Comparison of ENCODE assay signal across 21 mouse cellular contexts in the genomic region with DNA sequence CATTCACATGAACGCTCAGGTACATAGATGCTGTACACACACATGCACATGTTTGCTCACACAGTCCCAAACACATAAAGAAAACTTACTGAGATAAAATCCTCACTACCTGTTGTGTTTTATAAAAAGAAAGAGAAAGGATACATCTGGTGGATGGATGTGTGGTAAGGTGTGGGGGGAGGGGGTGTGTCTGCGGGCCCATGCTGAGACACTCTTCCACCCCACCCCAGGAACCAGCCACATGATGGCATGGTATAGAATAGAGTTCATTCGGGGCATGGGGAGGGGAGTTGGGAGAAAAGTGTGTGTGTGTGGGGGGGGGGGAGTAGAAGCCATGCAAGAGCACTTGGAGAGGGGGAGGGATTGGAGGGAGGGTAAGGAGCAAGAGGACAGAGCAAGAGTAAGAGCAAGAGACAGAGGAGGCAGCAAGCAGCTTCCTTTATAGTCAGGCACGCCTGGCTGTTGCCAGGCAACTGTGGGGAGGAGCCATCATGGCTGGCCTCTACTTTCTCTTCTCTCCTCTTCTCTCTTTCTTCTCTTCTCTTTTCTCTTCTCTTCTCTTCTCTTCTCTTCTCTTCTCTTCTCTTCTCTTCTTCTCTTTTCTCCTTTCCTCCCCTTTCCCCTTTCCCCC. TPM values are rescaled to one million over a fixed set of nuclear protein-coding genes. Genes with fewer than 3 reads are reported as not detected.
DNase-seq lines count a peak whose midpoint lies in the region; ATAC-seq and TF ChIP-seq lines count a peak whose summit lies in the region.
"Had no signal": no experiment of that assay in that cellular context is flagged by ENCODE, and none has a peak within 500 bp of the region (broad histone marks: within the 10 kb centered on the region; RNA-seq: fewer than 3 reads in every experiment).

No protein-coding gene starts in this region.

- H3K36me3 ChIP-seq in forebrain, embryonic 11.5 days (ENCODE audit: control insufficient read depth, insufficient read depth, low read length), result no peaks in the 10 kb centered on the region
- H3K36me3 ChIP-seq in forebrain, embryonic 15.5 days, result no peaks in the 10 kb centered on the region
- no peaks in the 10 kb centered on the region for H3K36me3 ChIP-seq in neural tube, embryonic 14.5 days (ENCODE audit: control insufficient read depth, insufficient read depth, low read length)
- no peaks in the 10 kb centered on the region for H3K36me3 ChIP-seq in neural tube, embryonic 15.5 days
- no peaks in the 10 kb centered on the region for H3K36me3 ChIP-seq in midbrain, embryonic 13.5 days
- H3K36me3 ChIP-seq: hindbrain, embryonic 13.5 days; limb, embryonic 15.5 days had no signal

- no peaks in the 10 kb centered on the region for H3K27me3 ChIP-seq in forebrain, embryonic 11.5 days (ENCODE audit: control insufficient read depth, insufficient read depth, low read length)
- H3K27me3 ChIP-seq in forebrain, embryonic 15.5 days, result no peaks in the 10 kb centered on the region
- H3K27me3 ChIP-seq in neural tube, embryonic 14.5 days (ENCODE audit: control insufficient read depth, insufficient read depth, low read length), result no peaks in the 10 kb centered on the region
- H3K27me3 ChIP-seq in neural tube, embryonic 15.5 days (replicated peaks), result no peaks in the 10 kb centered on the region
- H3K27me3 ChIP-seq in midbrain, embryonic 13.5 days, result no peaks in the 10 kb centered on the region
- H3K27me3 ChIP-seq: hindbrain, embryonic 13.5 days; limb, embryonic 15.5 days had no signal

- WGBS in forebrain, embryonic 11.5 days, result 63% methylated on average over 4 of the region's 4 CpGs
- 59% methylated on average over 4 of the region's 4 CpGs for WGBS in forebrain, embryonic 15.5 days
- 59% methylated on average over 4 of the region's 4 CpGs for WGBS in neural tube, embryonic 14.5 days
- WGBS in neural tube, embryonic 15.5 days, result 56% methylated on average over 4 of the region's 4 CpGs
- WGBS in midbrain, embryonic 13.5 days, result 59% methylated on average over 4 of the region's 4 CpGs

- no peak overlapping the region for H3K27ac ChIP-seq in forebrain, embryonic 11.5 days (ENCODE audit: low read depth, low read length)
- no peak overlapping the region for H3K27ac ChIP-seq in forebrain, embryonic 15.5 days (replicated peaks)
- H3K27ac ChIP-seq in neural tube, embryonic 14.5 days (ENCODE audit: low read depth, low read length), result no peak overlapping the region
- no peak overlapping the region for H3K27ac ChIP-seq in neural tube, embryonic 15.5 days (replicated peaks)
- no peak overlapping the region for H3K27ac ChIP-seq in midbrain, embryonic 13.5 days
- H3K27ac ChIP-seq: hindbrain, embryonic 13.5 days; limb, embryonic 15.5 days; macrophage had no signal

- H3K4me3 ChIP-seq in forebrain, embryonic 11.5 days (ENCODE audit: low read depth, low read length), result no peak overlapping the region
- H3K4me3 ChIP-seq in forebrain, embryonic 15.5 days, result no peak overlapping the region
- H3K4me3 ChIP-seq in neural tube, embryonic 14.5 days (ENCODE audit: low read depth, low read length), result no peak overlapping the region
- no peak overlapping the region for H3K4me3 ChIP-seq in neural tube, embryonic 15.5 days (replicated peaks)
- no peak overlapping the region for H3K4me3 ChIP-seq in midbrain, embryonic 13.5 days (replicated peaks)
- H3K4me3 ChIP-seq: hindbrain, embryonic 13.5 days; limb, embryonic 15.5 days; myocyte had no signal

- no peaks in the 10 kb centered on the region for H3K9me3 ChIP-seq in forebrain, embryonic 11.5 days (ENCODE audit: control insufficient read depth, low read length)
- H3K9me3 ChIP-seq in forebrain, embryonic 15.5 days, result no peaks in the 10 kb centered on the region
- no peaks in the 10 kb centered on the region for H3K9me3 ChIP-seq in neural tube, embryonic 14.5 days (ENCODE audit: control insufficient read depth, low read length)
- H3K9me3 ChIP-seq in neural tube, embryonic 15.5 days (replicated peaks), result no peaks in the 10 kb centered on the region
- no peaks in the 10 kb centered on the region for H3K9me3 ChIP-seq in midbrain, embryonic 13.5 days
- H3K9me3 ChIP-seq: hindbrain, embryonic 13.5 days; limb, embryonic 15.5 days had no signal

- no peak overlapping the region for H3K9ac ChIP-seq in forebrain, embryonic 11.5 days (ENCODE audit: low read length)
- H3K9ac ChIP-seq in forebrain, embryonic 15.5 days (replicated peaks), result no peak overlapping the region
- no peak overlapping the region for H3K9ac ChIP-seq in neural tube, embryonic 14.5 days (replicated peaks; ENCODE audit: low read depth, low read length)
- H3K9ac ChIP-seq in neural tube, embryonic 15.5 days (replicated peaks), result no peak overlapping the region
- no peak overlapping the region for H3K9ac ChIP-seq in midbrain, embryonic 13.5 days (replicated peaks)
- H3K9ac ChIP-seq: hindbrain, embryonic 13.5 days; limb, embryonic 15.5 days had no signal

- no peak for TF ChIP-seq POLR2A in brain, embryonic 14.5 days (IDR thresholded peaks at IDR 0.05; ENCODE audit: borderline replicate concordance, extremely low read depth, insufficient read depth, insufficient read length, poor library complexity, severe bottlenecking)

- ATAC-seq in forebrain, embryonic 11.5 days (replicated peaks; ENCODE audit: low FRiP score), result peak; percentile 51; the same call in 1 of the 2 replicates
- ATAC-seq in forebrain, embryonic 15.5 days (replicated peaks), result no peak
- ATAC-seq in neural tube, embryonic 14.5 days (ENCODE audit: low read depth), result peak; percentile 24; the same call in 1 of the 2 replicates
- no peak for ATAC-seq in neural tube, embryonic 15.5 days (ENCODE audit: low FRiP score)
- ATAC-seq in midbrain, embryonic 13.5 days, result 0 out of 2 replicates have a peak, but pooled peaks have one; percentile 24
- ATAC-seq: activated CD4-positive, CD25-positive, alpha-beta regulatory T cell, adult 4 months; intestine, postnatal 0 days had no signal

- H3K4me2 ChIP-seq in forebrain, embryonic 11.5 days (ENCODE audit: low read depth, low read length, severe bottlenecking), result no peak overlapping the region
- H3K4me2 ChIP-seq in forebrain, embryonic 15.5 days (replicated peaks), result no peak overlapping the region
- no peak overlapping the region for H3K4me2 ChIP-seq in neural tube, embryonic 14.5 days (ENCODE audit: low read depth, low read length)
- no peak overlapping the region for H3K4me2 ChIP-seq in neural tube, embryonic 15.5 days
- no peak overlapping the region for H3K4me2 ChIP-seq in midbrain, embryonic 13.5 days (replicated peaks)
- H3K4me2 ChIP-seq: hindbrain, embryonic 13.5 days; limb, embryonic 15.5 days had no signal

- no peak for TF ChIP-seq CTCF in brain, embryonic 14.5 days (IDR thresholded peaks at IDR 0.05; ENCODE audit: borderline replicate concordance, extremely low read depth, insufficient read depth, insufficient read length)

- no peak for DNase-seq in forebrain, embryonic 11.5 days (ENCODE audit: low spot score)
- peak; percentile 18 for DNase-seq in brain, embryonic 14.5 days (ENCODE audit: low read depth)
- DNase-seq in layer of hippocampus, postnatal 14 days (ENCODE audit: low spot score in 2 of 2), result no peak
- DNase-seq in cerebellum, adult 11 months, result no peak
- DNase-seq: cerebellum, adult 11-12 months; heart, adult 18-20 months; kidney, postnatal 10 days; lung, adult 18-20 months had no signal

- no peaks in the 10 kb centered on the region for H3K4me1 ChIP-seq in forebrain, embryonic 11.5 days (replicated peaks; ENCODE audit: control insufficient read depth, insufficient read depth, low read length)
- no peaks in the 10 kb centered on the region for H3K4me1 ChIP-seq in forebrain, embryonic 15.5 days
- no peaks in the 10 kb centered on the region for H3K4me1 ChIP-seq in neural tube, embryonic 14.5 days (ENCODE audit: control insufficient read depth, insufficient read depth, low read length)
- H3K4me1 ChIP-seq in neural tube, embryonic 15.5 days, result no peaks in the 10 kb centered on the region
- no peaks in the 10 kb centered on the region for H3K4me1 ChIP-seq in midbrain, embryonic 13.5 days (replicated peaks)
- H3K4me1 ChIP-seq: hindbrain, embryonic 13.5 days; limb, embryonic 15.5 days had no signal

RNA-seq across cellular contexts. Expression of gene Mttp, which starts 17.9 kb away (rescaled TPM):
- 11.4 and 12.5 TPM in 2 replicates for polyA plus RNA-seq in forebrain, embryonic 11.5 days (2014; fragmentation: Nextera tagmentation; extraction: Ambion mirVana)
- 8.6 and 8.7 TPM in 2 replicates for polyA plus RNA-seq in forebrain, embryonic 15.5 days (2015; fragmentation: Nextera tagmentation; extraction: Ambion mirVana)
- 8.6 and 9.0 TPM in 2 replicates for polyA plus RNA-seq in neural tube, embryonic 14.5 days (2014; fragmentation: Nextera tagmentation; extraction: Ambion mirVana)
- 8.5 and 9.4 TPM in 2 replicates for polyA plus RNA-seq in neural tube, embryonic 15.5 days (2015; fragmentation: Nextera tagmentation; extraction: Ambion mirVana)
- 4.7 and 4.9 TPM in 2 replicates for polyA plus RNA-seq in brain, embryonic 14.5 days (2012; rRNA removed)
- 10.3 and 11.9 TPM in 2 replicates for polyA plus RNA-seq in midbrain, embryonic 13.5 days (2015; fragmentation: Nextera tagmentation; extraction: Ambion mirVana)
- 1 to 10 TPM; 4.5 to 5.0 TPM for total RNA-seq in layer of hippocampus, postnatal 14 days (2021)

RNA-seq across cellular contexts. Expression of gene Trmt10a, which starts 19.4 kb away (rescaled TPM):
- polyA plus RNA-seq in forebrain, embryonic 11.5 days (2014; fragmentation: Nextera tagmentation; extraction: Ambion mirVana), result 15.1 and 16.2 TPM in 2 replicates
- 7.0 and 7.5 TPM in 2 replicates for polyA plus RNA-seq in forebrain, embryonic 15.5 days (2015; fragmentation: Nextera tagmentation; extraction: Ambion mirVana)
- 8.2 and 12.1 TPM in 2 replicates for polyA plus RNA-seq in neural tube, embryonic 14.5 days (2014; fragmentation: Nextera tagmentation; extraction: Ambion mirVana)
- 8.4 and 9.4 TPM in 2 replicates for polyA plus RNA-seq in neural tube, embryonic 15.5 days (2015; fragmentation: Nextera tagmentation; extraction: Ambion mirVana)
- 6.6 and 7.3 TPM in 2 replicates for polyA plus RNA-seq in brain, embryonic 14.5 days (2012; rRNA removed)
- 8.9 and 9.3 TPM in 2 replicates for polyA plus RNA-seq in midbrain, embryonic 13.5 days (2015; fragmentation: Nextera tagmentation; extraction: Ambion mirVana)
- total RNA-seq in layer of hippocampus, postnatal 14 days (2021), result 1 to 10 TPM; 5.1 to 7.9 TPM

RNA-seq across cellular contexts. Expression of gene 4930579F01Rik, which starts 31.0 kb away (rescaled TPM):
- polyA plus RNA-seq in forebrain, embryonic 11.5 days (2014; fragmentation: Nextera tagmentation; extraction: Ambion mirVana), result 0.16 TPM in 1 of 2 replicates, not detected in the other
- polyA plus RNA-seq in forebrain, embryonic 15.5 days (2015; fragmentation: Nextera tagmentation; extraction: Ambion mirVana), result not detected in 2 replicates
- not detected in 2 replicates for polyA plus RNA-seq in neural tube, embryonic 14.5 days (2014; fragmentation: Nextera tagmentation; extraction: Ambion mirVana)
- not detected in 2 replicates for polyA plus RNA-seq in neural tube, embryonic 15.5 days (2015; fragmentation: Nextera tagmentation; extraction: Ambion mirVana)
- not detected in 2 replicates for polyA plus RNA-seq in brain, embryonic 14.5 days (2012; rRNA removed)
- polyA plus RNA-seq in midbrain, embryonic 13.5 days (2015; fragmentation: Nextera tagmentation; extraction: Ambion mirVana), result not detected in 2 replicates
- total RNA-seq in layer of hippocampus, postnatal 14 days (2021), result not detected
- total RNA-seq: heart, adult 18-20 months; left cerebral cortex, postnatal 14 days had no signal
- polyA plus RNA-seq: activated CD4-positive, CD25-positive, alpha-beta regulatory T cell, adult 4 months; C2C12; heart, postnatal 0 days; limb, embryonic 15.5 days; macrophage; myocyte had no signal

RNA-seq across cellular contexts. Expression of gene Adh7, which starts 54.9 kb away (rescaled TPM):
- polyA plus RNA-seq in forebrain, embryonic 11.5 days (2014; fragmentation: Nextera tagmentation; extraction: Ambion mirVana), result 0.16 TPM in 1 of 2 replicates, not detected in the other
- polyA plus RNA-seq in forebrain, embryonic 15.5 days (2015; fragmentation: Nextera tagmentation; extraction: Ambion mirVana), result 0.15 and 1.1 TPM in 2 replicates
- 0.54 and 0.77 TPM in 2 replicates for polyA plus RNA-seq in neural tube, embryonic 14.5 days (2014; fragmentation: Nextera tagmentation; extraction: Ambion mirVana)
- polyA plus RNA-seq in neural tube, embryonic 15.5 days (2015; fragmentation: Nextera tagmentation; extraction: Ambion mirVana), result 0.44 and 0.66 TPM in 2 replicates
- 0.49 and 0.68 TPM in 2 replicates for polyA plus RNA-seq in brain, embryonic 14.5 days (2012; rRNA removed)
- 0.46 and 0.66 TPM in 2 replicates for polyA plus RNA-seq in midbrain, embryonic 13.5 days (2015; fragmentation: Nextera tagmentation; extraction: Ambion mirVana)
- total RNA-seq in layer of hippocampus, postnatal 14 days (2021), result under 1 TPM in 1 of 2 experiments, not detected in 1; 0.09 TPM
- polyA plus RNA-seq: activated CD4-positive, CD25-positive, alpha-beta regulatory T cell, adult 4 months; heart, postnatal 0 days; macrophage had no signal

Comparison
In these comparisons a context has a peak if more than half of its experiments do, and no peak if none do; other contexts are left out.
1. ATAC-seq: peak in forebrain, embryonic 11.5 days (single experiment), neural tube, embryonic 14.5 days (single experiment) and midbrain, embryonic 13.5 days (single experiment); none in forebrain, embryonic 15.5 days (single experiment) and neural tube, embryonic 15.5 days (single experiment).